Comparison of ENCODE assay signal across 13 mouse cellular contexts in genomic region chr6:120643776-120644175, GRCm38 (mm10).
"Had no signal": no experiment of that assay in that cellular context is flagged by ENCODE, and none has a peak within 500 bp of the region (broad histone marks: within the 10 kb centered on the region; RNA-seq: fewer than 3 reads in every experiment).

No protein-coding gene starts in this region.

- H3K4me2 ChIP-seq: limb, embryonic 15.5 days; midbrain, embryonic 12.5 days; neural tube, embryonic 13.5 days had no signal

- H3K27me3 ChIP-seq: limb, embryonic 15.5 days; midbrain, embryonic 12.5 days; neural tube, embryonic 13.5 days had no signal

- H3K4me1 ChIP-seq: midbrain, embryonic 12.5 days had no signal

- H3K9me3 ChIP-seq: limb, embryonic 15.5 days; midbrain, embryonic 12.5 days; neural tube, embryonic 13.5 days had no signal

- H3K9ac ChIP-seq: limb, embryonic 15.5 days; liver, embryonic 14.5 days; midbrain, embryonic 12.5 days; neural tube, embryonic 13.5 days had no signal

- H3K4me3 ChIP-seq: limb, embryonic 15.5 days; midbrain, embryonic 12.5 days; neural tube, embryonic 13.5 days had no signal

- DNase-seq: layer of hippocampus, adult 9-11 months; layer of hippocampus, postnatal 36 days; lung, adult 18-20 months; retina, postnatal 1 day; right cerebral cortex, postnatal 4 days; spleen, adult 18-20 months; thymus, postnatal 4 days had no signal

- H3K36me3 ChIP-seq: limb, embryonic 15.5 days; midbrain, embryonic 12.5 days; neural tube, embryonic 13.5 days had no signal

- ATAC-seq: midbrain, embryonic 16.5 days had no signal

- H3K27ac ChIP-seq: kidney, postnatal 0 days; limb, embryonic 15.5 days; liver, embryonic 14.5 days; midbrain, embryonic 12.5 days; neural tube, embryonic 13.5 days had no signal
